Mouse (Mus musculus): ENCODE measurements around the gene Adarb2.

DNA sequence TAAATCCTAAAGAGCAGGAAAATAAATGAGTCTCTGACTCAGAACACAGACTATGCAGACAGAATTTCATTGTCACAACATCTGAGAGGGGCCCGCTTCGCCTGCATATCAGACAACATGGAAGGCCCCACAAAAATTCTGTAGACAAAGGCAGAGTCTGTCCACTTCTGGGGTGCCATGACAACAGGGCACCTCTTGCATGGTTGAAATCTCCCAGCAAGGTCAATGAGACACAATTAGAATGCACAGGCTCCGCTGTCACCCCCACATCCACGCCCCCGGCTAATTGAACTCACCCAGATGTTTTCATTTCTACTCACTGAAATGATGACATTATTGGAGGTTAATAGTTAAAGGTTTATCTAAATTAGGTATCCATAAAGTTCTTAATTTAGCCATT lies 296.9 kb downstream of the Adarb2 start:
- TF ChIP-seq CTCF (IDR thresholded peaks at IDR 0.05; ENCODE audit: extremely low read depth, insufficient read length, insufficient replicate concordance, low read depth, low read length) (no peak), POLR2A (IDR thresholded peaks at IDR 0.05; ENCODE audit: low read depth, low read length) (no peak)
